Mouse (Mus musculus) stomach, postnatal 0 days (tissue): ENCODE results near the gene Cftr.

Experiments
- CTCF ChIP-seq: IDR thresholded peaks from 2 replicates; pipeline ENCODE4 v1.5.1; 2016; ENCODE audit warnings: antibody characterized with exemption, low read depth, mild to moderate bottlenecking, moderate library complexity
- EP300 ChIP-seq: optimal IDR thresholded peaks from 2 replicates; pipeline ENCODE3; 2016; ENCODE audit warnings: antibody characterized with exemption

GRCm38 (mm10) chr6:18225157-18225556, 54.7 kb downstream of the Cftr start:
- TF ChIP-seq CTCF, result no peak
- TF ChIP-seq EP300, result no peak
